Mouse (Mus musculus) heart, adult 2 months (tissue): ENCODE results near the gene Lrrc25. TPM values are rescaled to one million over a fixed set of nuclear protein-coding genes. Genes with fewer than 3 reads are reported as not detected.

ENCODE experiments used
- DNase-seq, 2 experiments: peaks; one replicate each; pipeline ENCODE4 v3.0.0; 2021
- H3K27ac ChIP-seq: fragments of 200-600 bp; 2 replicates; pipeline ENCODE4 v1.8.1; 2022
- H3K27me3 ChIP-seq: fragments of 200-500 bp; 2 replicates; pipeline ENCODE4 v1.6.1; 2012; ENCODE audit warnings: mild to moderate bottlenecking, low read length, inconsistent platforms, mixed read lengths; ENCODE audit not compliant: control insufficient read depth, insufficient read depth
- H3K36me3 ChIP-seq: fragments of 200-500 bp; 2 replicates; pipeline ENCODE4 v1.6.1; 2012; ENCODE audit warnings: low read length, inconsistent platforms; ENCODE audit not compliant: control insufficient read depth, insufficient read depth
- H3K4me1 ChIP-seq: fragments of 200-500 bp; 2 replicates; pipeline ENCODE4 v1.6.1; 2011; ENCODE audit warnings: low read length; ENCODE audit not compliant: control insufficient read depth, insufficient read depth
- H3K4me3 ChIP-seq: fragments of 200-600 bp; 2 replicates; pipeline ENCODE4 v1.8.1; 2022
- H3K79me2 ChIP-seq: fragments of 200-500 bp; replicated peaks from 2 replicates; pipeline ENCODE4 v1.6.1; 2012; ENCODE audit warnings: mild to moderate bottlenecking, inconsistent platforms, low read length, moderate library complexity, mixed read lengths; ENCODE audit not compliant: control insufficient read depth, insufficient read depth
- H3K9ac ChIP-seq: fragments of 200-500 bp; 2 replicates; pipeline ENCODE4 v1.6.1; 2012; ENCODE audit warnings: low read depth, mild to moderate bottlenecking, control low read depth, inconsistent platforms, low read length, mixed read lengths
- CTCF ChIP-seq: fragments of 200-600 bp; IDR thresholded peaks from 2 replicates; pipeline ENCODE4 v1.8.1; 2022; ENCODE audit warnings: antibody characterized with exemption, mild to moderate bottlenecking, moderate library complexity
- EP300 ChIP-seq: fragments of 200-500 bp; IDR thresholded peaks from 2 replicates; pipeline ENCODE4 v1.6.1; 2011; ENCODE audit warnings: low read depth, low read length, control low read depth; ENCODE audit not compliant: insufficient read depth
- POLR2A ChIP-seq: fragments of 200-500 bp; IDR thresholded peaks from 2 replicates; pipeline ENCODE4 v1.6.1; 2011; ENCODE audit warnings: mild to moderate bottlenecking, low read depth, low read length, control low read depth; ENCODE audit not compliant: insufficient read depth
- WGBS: fragments of 180-500 bp; shearing (Covaris S2); methylation state at CpG from one replicate; pipeline ENCODE4 v1.1.7; 2018; 5-methylcytosine and 5-hydroxymethylcytosine counted together
- intact Hi-C: fragments of 180-260 bp; cut with DNase I; formaldehyde crosslinking; loops from one replicate; pipeline ENCODE4 v1.15.1; 2025
- polyA plus RNA-seq: library from polyadenylated mRNA; depleted of rRNA; stranded (reverse); fragments of >200 nt; gene quantifications from 2 replicates; pipeline ENCODE4 v1.2.3, GENCODE M21; 2012
- total RNA-seq, 2 experiments: library from RNA; stranded (reverse); gene quantifications; 2 replicates each; pipeline ENCODE4 v1.2.3; 2021

Lrrc25 gene
- total and polyA plus RNA-seq, 3 experiments = 1.6 to 4.5 (median 1.8) TPM

- no peaks in the 10 kb centered on the region for H3K27me3 ChIP-seq
- H3K36me3 ChIP-seq = no peaks in the 10 kb centered on the region
- 84% methylated on average over 13 of the region's 13 CpGs for WGBS
- H3K4me3 ChIP-seq = no peak overlapping the region
- intact Hi-C loops = no loop called here
- H3K9ac ChIP-seq = no peak overlapping the region
- TF ChIP-seq EP300 (no peak), CTCF (no peak), POLR2A (no peak)
- H3K4me1 ChIP-seq = peaks cover 6% of the 10 kb centered on the region
- DNase-seq = no peak
- no peaks in the 10 kb centered on the region for H3K79me2 ChIP-seq
- H3K27ac ChIP-seq = no peak overlapping the region
These were observed 40.3 kb downstream of the Lrrc25 start for GRCm38 (mm10) chr8:70656193-70656790.

GRCm38 (mm10) chr8:70657214-70657613 is 41.3 kb downstream of the Lrrc25 start:
- Histone ChIP-seq H3K27ac (no peak overlapping the region), H3K4me1 (peaks cover 6% of the 10 kb centered on the region), H3K27me3 (no peaks in the 10 kb centered on the region), H3K79me2 (no peaks in the 10 kb centered on the region), H3K9ac (no peak overlapping the region), H3K36me3 (no peaks in the 10 kb centered on the region), H3K4me3 (no peak overlapping the region)
- DNase-seq = no peak
- intact Hi-C loops = no loop called here
- no peak for TF ChIP-seq CTCF
- no peak for TF ChIP-seq POLR2A
- no peak for TF ChIP-seq EP300
- 96% methylated on average over 3 of the region's 3 CpGs for WGBS

- Histone ChIP-seq H3K9ac (no peak overlapping the region), H3K4me3 (no peak overlapping the region)
- TF ChIP-seq CTCF (no peak), POLR2A (no peak), EP300 (no peak)
These were observed 41.8 kb downstream of the Lrrc25 start for GRCm38 (mm10) chr8:70657739-70658138.

GRCm38 (mm10) chr8:70658897-70659603 is 43.1 kb downstream of the Lrrc25 start:
- Histone ChIP-seq H3K79me2 (no peaks in the 10 kb centered on the region), H3K9ac (peak overlapping the region; percentile 88), H3K4me3 (peak overlapping the region; percentile 81), H3K36me3 (no peaks in the 10 kb centered on the region), H3K4me1 (peaks cover 6% of the 10 kb centered on the region), H3K27me3 (no peaks in the 10 kb centered on the region), H3K27ac (peak overlapping the region; percentile 81)
- TF ChIP-seq CTCF (no peak), EP300 (no peak; the same call in 1 of the 2 replicates), POLR2A (no peak; the same call in 1 of the 2 replicates)
- intact Hi-C loops = no loop called here
- no peak for DNase-seq
- 2% methylated on average over 31 of the region's 31 CpGs for WGBS

More at GRCm38 (mm10) chr8:70657739-70658138, 41.8 kb downstream of the Lrrc25 start:
- peak in 1 of 2 experiments; percentile 16 for DNase-seq
- Histone ChIP-seq H3K27ac (no peak overlapping the region), H3K79me2 (no peaks in the 10 kb centered on the region), H3K36me3 (no peaks in the 10 kb centered on the region), H3K27me3 (no peaks in the 10 kb centered on the region), H3K4me1 (peaks cover 6% of the 10 kb centered on the region)
- WGBS = 85% methylated on average over 2 of the region's 2 CpGs
- intact Hi-C loops = no loop called here

- H3K4me1 ChIP-seq = peaks cover 6% of the 10 kb centered on the region
- H3K79me2 ChIP-seq = no peaks in the 10 kb centered on the region
- WGBS = 2% methylated on average over 44 of the region's 44 CpGs
- peak overlapping the region; percentile 81 for H3K4me3 ChIP-seq
- no peaks in the 10 kb centered on the region for H3K27me3 ChIP-seq
- no peaks in the 10 kb centered on the region for H3K36me3 ChIP-seq
- peak overlapping the region; percentile 88 for H3K9ac ChIP-seq
- peak overlapping the region; percentile 81 for H3K27ac ChIP-seq
- intact Hi-C loops = no loop called here
- DNase-seq = peak; percentile 91 to 92
- TF ChIP-seq CTCF = no peak
- TF ChIP-seq EP300 = peak; percentile 37; the same call in 1 of the 2 replicates
- peak; percentile 83; the same call in 1 of the 2 replicates for TF ChIP-seq POLR2A
These were observed 43.8 kb downstream of the Lrrc25 start for GRCm38 (mm10) chr8:70659604-70660272.

- H3K9ac ChIP-seq = peak within 1 kb of the TSS; percentile 88
- intact Hi-C loops = no loop called here
- no peaks in the 10 kb centered on the region for H3K27me3 ChIP-seq
- peak within 1 kb of the TSS; percentile 81 for H3K4me3 ChIP-seq
- no peaks in the 10 kb centered on the region for H3K79me2 ChIP-seq
- no peaks in the 10 kb centered on the region for H3K36me3 ChIP-seq
- WGBS = 11% methylated on average over 14 of the region's 14 CpGs
- H3K4me1 ChIP-seq = peaks cover 6% of the 10 kb centered on the region
- peak within 1 kb of the TSS; percentile 81 for H3K27ac ChIP-seq
- no peak for DNase-seq
- TF ChIP-seq CTCF (no peak), EP300 (no peak), POLR2A (no peak)
These were observed 44.3 kb downstream of the Lrrc25 start, which contains the start of gene Pgpep1 for GRCm38 (mm10) chr8:70660273-70660725. TSS of gene Pgpep1 (minus strand) at chr8:70660388.
